Mouse (Mus musculus): ENCODE results near the gene 6430548M08Rik.

GRCm38 (mm10) chr8:120109149-120109548 is 4.8 kb upstream of the 6430548M08Rik start:
- TF ChIP-seq POLR2A (IDR thresholded peaks at IDR 0.05; ENCODE audit: low read depth, low read length) (no peak), CTCF (conservative IDR thresholded peaks at IDR 0.05; ENCODE audit: insufficient read depth, insufficient read length, low read depth, low read length) (no peak)
